Mouse (Mus musculus) stomach, postnatal 0 days (tissue): Measurements from ENCODE around the gene Clk3. TPM values are rescaled to one million over a fixed set of nuclear protein-coding genes. Genes with fewer than 3 reads are reported as not detected.
"Not testable (repeated sequence)": the region's sequence is repeated elsewhere in the genome, so short reads cannot be mapped to it uniquely, and the experiment has no call there.

Experiments
- ATAC-seq: fragments of 200-750 bp; cut with Nextera tagmentation; 2 replicates; pipeline ENCODE4 v1.8.0; 2017; ENCODE audit not compliant: low FRiP score, low TSS enrichment
- DNase-seq: peaks from one replicate; pipeline ENCODE4 v3.0.0-alpha.2; 2016; ENCODE audit warnings: low spot score
- H3K27ac ChIP-seq: fragments of 300-500 bp; sonication (generic); replicated peaks from 2 replicates; pipeline ENCODE4 v1.5.1; 2014; ENCODE audit warnings: mild to moderate bottlenecking, control low read depth
- H3K27me3 ChIP-seq: fragments of 300-500 bp; sonication (generic); 2 replicates; pipeline ENCODE4 v1.6.1; 2014; ENCODE audit warnings: low read length; ENCODE audit not compliant: control insufficient read depth, insufficient read depth
- H3K36me3 ChIP-seq: fragments of 300-500 bp; sonication (generic); 2 replicates; pipeline ENCODE4 v1.6.1; 2014; ENCODE audit warnings: low read length, mixed read lengths; ENCODE audit not compliant: control insufficient read depth, insufficient read depth
- H3K4me1 ChIP-seq: fragments of 300-500 bp; sonication (generic); replicated peaks from 2 replicates; pipeline ENCODE4 v1.6.1; 2014; ENCODE audit warnings: antibody characterized with exemption; ENCODE audit not compliant: control insufficient read depth, insufficient read depth
- H3K4me2 ChIP-seq: fragments of 300-500 bp; sonication (generic); replicated peaks from 2 replicates; pipeline ENCODE4 v1.6.1; 2014; ENCODE audit warnings: low read depth, mild to moderate bottlenecking, control low read depth, moderate library complexity
- H3K4me3 ChIP-seq: fragments of 300-500 bp; sonication (generic); 2 replicates; pipeline ENCODE4 v1.5.1; 2014; ENCODE audit warnings: low read depth, low read length, control low read depth
- H3K9ac ChIP-seq: fragments of 300-500 bp; sonication (generic); 2 replicates; pipeline ENCODE4 v1.6.1; 2014; ENCODE audit warnings: mild to moderate bottlenecking, low read length, control low read depth, mixed read lengths
- H3K9me3 ChIP-seq: fragments of 300-500 bp; sonication (generic); 2 replicates; pipeline ENCODE4 v1.6.1; 2016; ENCODE audit warnings: low read length; ENCODE audit not compliant: control insufficient read depth
- CTCF ChIP-seq: IDR thresholded peaks from 2 replicates; pipeline ENCODE4 v1.5.1; 2016; ENCODE audit warnings: antibody characterized with exemption, low read depth, mild to moderate bottlenecking, moderate library complexity
- EP300 ChIP-seq: optimal IDR thresholded peaks from 2 replicates; pipeline ENCODE3; 2016; ENCODE audit warnings: antibody characterized with exemption
- WGBS: fragments of 180-500 bp; shearing (Covaris S2); extraction: QIAGEN DNeasy Blood & Tissue Kit; methylation state at CpG from one replicate; pipeline ENCODE4 v1.1.7; 2014; 5-methylcytosine and 5-hydroxymethylcytosine counted together
- polyA plus RNA-seq: library from polyadenylated mRNA; unstranded; fragments of >200 nt; fragmentation: Nextera tagmentation; extraction: Ambion mirVana; gene quantifications from 2 replicates; pipeline ENCODE4 v1.2.1, GENCODE M21; 2015

Gene Clk3
- polyA plus RNA-seq, 1 experiment from 2014 or later = 29.4 TPM

DNA sequence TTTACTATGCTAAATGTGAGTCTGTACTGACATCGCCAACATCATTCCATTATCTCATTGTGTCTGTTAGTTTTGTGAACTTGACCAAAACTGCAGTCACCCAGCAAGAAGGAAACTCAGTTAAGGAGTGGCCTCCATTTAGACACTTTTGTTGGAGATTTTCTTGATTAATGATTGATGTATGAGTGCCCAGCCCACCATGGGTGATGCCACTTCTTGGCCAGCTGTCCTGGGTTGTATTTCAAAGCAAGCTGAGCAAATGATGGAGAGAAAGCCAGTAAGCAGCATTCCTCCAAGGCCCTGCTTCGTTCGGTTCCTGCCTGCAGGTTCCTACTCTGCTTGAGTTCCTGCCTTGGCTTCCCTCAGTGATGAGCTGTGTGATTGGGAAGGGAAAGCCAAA is 44.9 kb downstream of the Clk3 start:
- no peak for TF ChIP-seq CTCF
- TF ChIP-seq EP300 = no peak

DNA sequence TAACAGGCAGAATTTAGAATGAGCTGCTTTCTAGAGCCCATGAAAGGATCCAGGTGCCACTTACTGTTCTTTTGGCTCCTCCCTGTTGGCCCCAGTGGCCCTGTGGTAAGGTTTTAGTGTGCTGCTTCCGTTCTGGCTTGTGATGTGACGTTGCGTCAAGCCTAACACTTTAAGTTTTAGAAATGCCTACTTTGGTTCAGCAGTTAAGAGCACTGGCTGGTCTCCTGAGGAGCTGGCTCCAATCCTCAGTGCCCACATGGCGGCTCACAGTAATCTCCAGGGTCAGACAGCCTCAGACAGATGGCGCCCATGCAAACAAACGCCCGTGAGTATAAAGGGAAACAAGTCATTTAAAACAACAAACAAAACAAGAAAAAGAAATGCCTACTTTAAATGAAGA is 47.3 kb downstream of the Clk3 start:
- Histone ChIP-seq H3K4me3 (no peak overlapping the region), H3K27me3 (no peaks in the 10 kb centered on the region), H3K4me2 (no peak overlapping the region), H3K9ac (no peak overlapping the region), H3K36me3 (peaks cover 17% of the 10 kb centered on the region), H3K27ac (no peak overlapping the region), H3K4me1 (0 out of 2 replicates have a peak, but pooled peaks cover 3% of the 10 kb centered on the region), H3K9me3 (no peaks in the 10 kb centered on the region)
- DNase-seq (no peak), ATAC-seq (no peak)
- WGBS = 93% methylated on average over 7 of the region's 7 CpGs
- TF ChIP-seq EP300 (no peak), CTCF (no peak)

More for the DNA sequence above, 44.9 kb downstream of the Clk3 start:
- no peaks in the 10 kb centered on the region for H3K9me3 ChIP-seq
- 81% methylated on average over 3 of the region's 3 CpGs for WGBS
- no peak overlapping the region for H3K27ac ChIP-seq
- H3K4me3 ChIP-seq = no peak overlapping the region
- no peak overlapping the region for H3K4me2 ChIP-seq
- no peak for DNase-seq
- peaks cover 11% of the 10 kb centered on the region for H3K36me3 ChIP-seq
- H3K9ac ChIP-seq = no peak overlapping the region
- ATAC-seq = no peak
- 0 out of 2 replicates have a peak, but pooled peaks cover 3% of the 10 kb centered on the region for H3K4me1 ChIP-seq
- no peaks in the 10 kb centered on the region for H3K27me3 ChIP-seq

DNA sequence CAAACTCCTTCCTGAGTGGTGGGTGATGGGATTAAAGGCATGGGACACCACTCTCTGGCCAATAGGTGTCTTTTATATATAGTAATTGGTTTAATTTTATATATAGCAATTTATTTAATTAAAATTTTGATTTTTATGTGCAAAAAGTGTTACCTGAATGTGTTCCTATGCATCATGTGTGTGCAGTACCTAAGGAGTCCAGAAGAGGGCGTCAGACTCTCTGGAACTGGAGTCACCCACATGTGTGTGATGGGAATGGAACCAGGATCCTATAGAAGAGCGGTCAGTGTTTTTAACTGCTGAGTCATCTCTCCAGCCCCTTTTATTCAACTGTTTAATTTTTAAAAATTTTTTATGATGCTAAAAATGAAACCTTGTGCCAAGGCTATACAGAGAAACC is 53.5 kb downstream of the Clk3 start:
- Histone ChIP-seq H3K4me1 (no peaks in the 10 kb centered on the region), H3K27me3 (no peaks in the 10 kb centered on the region), H3K9ac (no peak overlapping the region), H3K4me3 (no peak overlapping the region), H3K9me3 (no peaks in the 10 kb centered on the region), H3K4me2 (no peak overlapping the region), H3K27ac (no peak overlapping the region), H3K36me3 (peaks cover 12% of the 10 kb centered on the region; the same call in 1 of the 2 replicates)
- TF ChIP-seq CTCF (peak; percentile 55), EP300 (no peak)
- no peak for DNase-seq
- WGBS = 74% methylated on average over 2 of the region's 2 CpGs
- ATAC-seq = no peak

DNA sequence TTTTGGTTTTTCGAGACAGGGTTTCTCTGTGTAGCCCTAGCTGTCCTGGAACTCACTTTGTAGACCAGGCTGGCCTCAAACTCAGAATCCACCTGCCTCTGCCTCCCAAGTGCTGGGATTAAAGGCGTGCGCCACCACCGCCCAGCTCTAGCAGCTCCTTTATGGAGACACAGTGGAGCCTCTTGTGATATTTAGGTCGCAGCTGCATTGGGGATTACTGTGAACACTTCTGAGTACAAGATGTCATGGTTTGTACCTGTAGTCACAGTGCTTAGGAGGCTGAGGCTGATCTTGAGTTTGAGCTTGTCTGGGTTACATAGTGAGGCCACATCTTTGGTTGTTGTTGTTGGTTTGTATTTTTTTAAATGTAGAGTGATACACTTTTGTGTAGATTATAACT is 55.4 kb downstream of the Clk3 start:
- not testable (repeated sequence) for H3K4me1 ChIP-seq

DNA sequence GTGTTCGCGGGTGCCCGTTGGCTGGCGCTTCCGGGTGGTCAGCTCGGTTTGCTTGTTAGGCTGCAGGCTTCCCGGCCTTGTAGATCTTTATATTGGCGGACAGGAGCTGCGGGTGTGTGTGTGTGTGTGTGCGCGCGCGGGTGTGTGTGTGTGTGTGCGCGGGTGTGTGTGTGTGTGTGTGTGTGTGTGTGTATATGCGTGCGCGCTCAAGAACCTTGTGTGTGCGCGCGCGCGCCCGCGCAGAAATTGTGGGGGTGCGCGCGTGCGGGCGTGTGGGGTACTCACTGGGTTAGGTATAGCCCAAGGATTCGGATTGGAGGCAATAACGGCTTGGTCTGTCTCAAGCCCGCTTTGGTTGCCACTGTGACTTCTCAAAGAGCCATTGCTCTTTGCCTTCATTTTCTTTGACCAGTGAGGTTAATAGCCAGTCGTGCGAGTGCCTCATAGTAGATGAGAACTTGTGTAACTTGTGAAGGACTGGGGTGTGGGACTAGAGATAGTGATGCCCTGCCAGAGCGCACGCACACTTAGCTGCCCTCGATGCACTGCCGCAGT is 56.9 kb downstream of the Clk3 start:
- peaks cover 3% of the 10 kb centered on the region; the same call in 1 of the 2 replicates for H3K36me3 ChIP-seq

More for the DNA sequence above, 55.4 kb downstream of the Clk3 start:
- not testable (repeated sequence) for DNase-seq, H3K27ac ChIP-seq, H3K4me2 ChIP-seq, H3K27me3 ChIP-seq, H3K9ac ChIP-seq, H3K4me3 ChIP-seq, H3K9me3 ChIP-seq, ATAC-seq, H3K36me3 ChIP-seq
- WGBS = 69% methylated on average over 5 of the region's 5 CpGs

DNA sequence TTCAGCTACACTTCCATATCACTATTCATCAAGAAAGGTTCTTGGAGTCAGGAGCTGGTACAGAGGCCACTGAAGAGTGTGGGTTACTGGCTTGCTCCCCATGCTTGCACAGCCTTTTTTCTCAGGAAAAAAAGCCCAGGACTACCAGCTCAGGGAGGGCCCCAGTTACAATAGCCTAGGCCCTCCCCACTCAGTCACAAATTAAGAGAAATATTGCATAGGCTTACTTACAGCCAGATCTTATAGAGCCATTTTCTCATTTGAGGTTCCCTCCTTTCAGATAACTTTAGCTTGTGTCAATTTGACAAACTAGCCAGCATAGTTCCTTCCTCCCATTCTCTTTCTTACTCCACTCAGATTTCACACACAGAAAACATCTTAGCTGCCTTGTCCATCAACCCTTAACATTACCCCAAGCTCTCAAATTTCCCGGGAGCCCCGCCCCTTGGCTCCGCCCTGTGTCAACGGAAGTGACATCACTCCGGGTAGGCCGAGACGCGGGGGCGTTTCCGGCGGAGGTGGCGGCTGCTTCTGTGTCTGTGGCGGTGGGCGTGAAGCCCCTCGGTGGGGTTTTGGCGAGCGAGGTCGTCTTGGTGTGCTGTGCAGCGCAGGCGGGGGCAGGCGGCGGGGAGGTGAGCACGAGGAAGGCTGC is 57.5 kb downstream of the Clk3 start, which contains the start of gene Edc3:
TSS of gene Edc3 (plus strand) at position 473 of the 652 bp plus-strand sequence.
- DNase-seq = peak; percentile 95
- Histone ChIP-seq H3K9ac (peak within 1 kb of the TSS; percentile 95), H3K27me3 (no peaks in the 10 kb centered on the region), H3K9me3 (no peaks in the 10 kb centered on the region), H3K36me3 (no peaks in the 10 kb centered on the region), H3K27ac (peak within 1 kb of the TSS; percentile 94), H3K4me2 (peak within 1 kb of the TSS; percentile 73), H3K4me3 (peak within 1 kb of the TSS; percentile 90), H3K4me1 (no peaks in the 10 kb centered on the region)
- WGBS = under 1% methylated on average over 23 of the region's 23 CpGs
- peak; percentile 93 for ATAC-seq
- TF ChIP-seq CTCF (no peak), EP300 (no peak)

More for the DNA sequence above, 56.9 kb downstream of the Clk3 start:
- no peaks in the 10 kb centered on the region for H3K9me3 ChIP-seq
- ATAC-seq (peak; percentile 73), DNase-seq (no peak)
- H3K27ac ChIP-seq = peak overlapping the region; percentile 94
- H3K9ac ChIP-seq = peak overlapping the region; percentile 95
- 3% methylated on average over 38 of the region's 39 CpGs for WGBS
- TF ChIP-seq EP300 (no peak), CTCF (no peak)
- H3K4me3 ChIP-seq = peak overlapping the region; percentile 90
- H3K27me3 ChIP-seq = no peaks in the 10 kb centered on the region
- H3K4me1 ChIP-seq = no peaks in the 10 kb centered on the region
- H3K4me2 ChIP-seq = peak overlapping the region; percentile 73
